Mouse (Mus musculus): ENCODE measurements at regions not wholly inside any gene's neighbourhood (a gene's known extent, or its start where the extent isn't known, plus 50 kb on each side); places are given as distances from the start of the nearest gene placed in this dataset.
"Not testable (repeated sequence)": the region's sequence is repeated elsewhere in the genome, so short reads cannot be mapped to it uniquely, and the experiment has no call there.

DNA sequence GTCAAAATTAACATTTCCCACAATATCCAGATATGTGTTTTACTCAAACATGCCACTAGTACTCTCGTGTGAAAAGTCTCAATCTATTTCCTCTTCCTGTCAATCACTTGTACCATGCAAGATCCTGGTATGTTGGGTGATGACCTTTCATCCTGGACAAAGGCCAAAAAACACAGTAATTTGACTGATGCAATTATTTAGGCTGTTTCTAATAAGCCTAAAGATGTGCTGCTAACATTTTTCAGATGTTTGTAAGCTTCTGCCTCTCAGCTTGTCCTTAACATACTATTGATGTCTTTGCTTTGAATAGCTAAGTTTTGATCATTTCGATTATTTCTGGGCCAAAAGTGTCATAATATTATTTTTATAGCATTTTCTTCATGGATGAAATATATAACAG is 418.4 kb upstream of the Arrdc4 start:
- CTCF ChIA-PET = no interaction called here
- no peak for DNase-seq (ENCODE audit: low read depth, low spot score)
- ATAC-seq = no peak
- POLR2A ChIA-PET = no interaction called here
- H3K27me3 ChIP-seq = no peaks in the 10 kb centered on the region
- in situ Hi-C loops (cut with MboI; ENCODE audit: low pct_unique_long_range_greater_than_20kb) = no loop called here
- TF ChIP-seq CTCF (IDR thresholded peaks at IDR 0.05) = no peak

- DNase-seq (ENCODE audit: low read depth, low spot score) (no peak), ATAC-seq (no peak)
- in situ Hi-C loops (cut with MboI; ENCODE audit: low pct_unique_long_range_greater_than_20kb) = no loop called here
- no peak for TF ChIP-seq CTCF (IDR thresholded peaks at IDR 0.05)
- no peaks in the 10 kb centered on the region for H3K27me3 ChIP-seq
- CTCF ChIA-PET = no interaction called here
- POLR2A ChIA-PET = no interaction called here
These were observed 412.9 kb upstream of the Arrdc4 start for GRCm38 (mm10) chr7:69161916-69162315.

- ATAC-seq = no peak
- no peak for TF ChIP-seq CTCF (IDR thresholded peaks at IDR 0.05)
- CTCF ChIA-PET = no interaction called here
- POLR2A ChIA-PET = no interaction called here
- in situ Hi-C loops (cut with MboI; ENCODE audit: low pct_unique_long_range_greater_than_20kb) = no loop called here
- DNase-seq (ENCODE audit: low read depth, low spot score) = no peak
- no peaks in the 10 kb centered on the region for H3K27me3 ChIP-seq
These were observed 393.3 kb upstream of the Arrdc4 start for GRCm38 (mm10) chr7:69142351-69142750.

GRCm38 (mm10) chr7:69133441-69133840 is 384.4 kb upstream of the Arrdc4 start:
- in situ Hi-C loops (cut with MboI; ENCODE audit: low pct_unique_long_range_greater_than_20kb) = no loop called here
- ChIA-PET CTCF (no interaction called here), POLR2A (no interaction called here)
- no peak for DNase-seq (ENCODE audit: low read depth, low spot score)
- no peaks in the 10 kb centered on the region for H3K27me3 ChIP-seq
- no peak for TF ChIP-seq CTCF (IDR thresholded peaks at IDR 0.05)
- no peak for ATAC-seq

GRCm38 (mm10) chr7:69101770-69102169 is 352.7 kb upstream of the Arrdc4 start:
- in situ Hi-C loops (cut with MboI; ENCODE audit: low pct_unique_long_range_greater_than_20kb); POLR2A ChIA-PET; DNase-seq (ENCODE audit: low read depth, low spot score); H3K27me3 ChIP-seq; ATAC-seq; CTCF ChIA-PET: not testable (repeated sequence)

DNA sequence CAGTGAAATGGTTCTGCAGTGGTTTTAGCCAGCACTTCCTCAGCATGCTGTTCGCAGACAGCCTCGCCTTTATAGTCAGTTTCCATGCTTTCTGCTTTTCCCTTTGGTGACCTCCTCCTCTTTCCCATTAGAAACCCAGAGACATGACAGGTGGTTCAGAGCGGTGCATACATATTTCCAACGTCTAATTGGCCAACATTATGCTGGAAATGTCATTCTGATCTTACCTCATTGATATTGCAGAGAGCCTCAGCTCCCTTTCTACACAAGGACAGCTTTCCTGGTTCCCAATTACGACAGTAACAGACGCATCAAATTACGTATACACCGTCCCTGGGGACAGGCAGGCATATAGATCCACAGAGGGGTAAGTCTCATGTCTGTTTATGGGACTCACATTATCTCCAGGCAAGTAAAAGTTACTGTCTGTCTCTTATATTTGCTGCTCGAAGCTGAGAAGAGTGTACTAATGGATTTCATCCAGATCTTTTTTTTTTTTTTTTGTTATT is 348.6 kb upstream of the Arrdc4 start:
- H3K27me3 ChIP-seq = no peaks in the 10 kb centered on the region
- ChIA-PET CTCF (interaction anchor here (0.7 kb wide), 1 partner anchor 22 kb away, joined by 3 read pairs; no protein-coding TSS in a partner anchor), POLR2A (no interaction called here)
- TF ChIP-seq CTCF (IDR thresholded peaks at IDR 0.05) = no peak
- ATAC-seq (no peak), DNase-seq (ENCODE audit: low read depth, low spot score) (no peak)
- in situ Hi-C loops (cut with MboI; ENCODE audit: low pct_unique_long_range_greater_than_20kb) = no loop called here

GRCm38 (mm10) chr7:69074780-69075179 is 325.7 kb upstream of the Arrdc4 start:
- no peak for TF ChIP-seq CTCF (IDR thresholded peaks at IDR 0.05)
- ChIA-PET POLR2A (no interaction called here), CTCF (interaction anchor here (1.2 to 1.7 kb wide), 2 partner anchors 21 to 52 kb away, joined by 3 read pairs; no protein-coding TSS in a partner anchor)
- ATAC-seq (no peak), DNase-seq (ENCODE audit: low read depth, low spot score) (no peak)
- in situ Hi-C loops (cut with MboI; ENCODE audit: low pct_unique_long_range_greater_than_20kb) = no loop called here
- no peaks in the 10 kb centered on the region for H3K27me3 ChIP-seq

- ATAC-seq = no peak
These were observed 314.0 kb upstream of the Arrdc4 start for GRCm38 (mm10) chr7:69062994-69063393.

DNA sequence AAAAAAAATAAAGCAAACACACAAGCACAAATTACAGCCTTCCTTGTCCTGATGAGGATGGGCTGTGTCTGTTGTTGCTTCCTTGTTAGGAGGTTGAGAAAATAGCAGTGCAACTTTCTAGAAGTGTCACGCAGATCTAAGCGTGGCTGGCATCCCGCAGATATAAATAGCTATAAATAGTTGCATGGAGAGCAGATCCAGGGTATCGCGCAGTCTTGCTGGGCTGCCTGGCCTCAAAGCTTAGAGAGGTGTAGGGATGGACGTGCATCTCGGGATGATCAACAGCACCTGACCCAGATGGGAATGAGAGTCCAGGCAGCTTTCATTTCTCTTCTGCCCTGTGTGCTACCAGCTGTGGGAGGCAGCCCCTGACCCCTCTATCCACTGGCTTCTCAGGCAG is 313.5 kb upstream of the Arrdc4 start:
- in situ Hi-C loops (cut with MboI; ENCODE audit: low pct_unique_long_range_greater_than_20kb) = no loop called here
- TF ChIP-seq CTCF (IDR thresholded peaks at IDR 0.05) = no peak
- ATAC-seq = no peak
- ChIA-PET CTCF (no interaction called here), POLR2A (no interaction called here)
- no peak for DNase-seq (ENCODE audit: low read depth, low spot score)
- H3K27me3 ChIP-seq = no peaks in the 10 kb centered on the region

More at GRCm38 (mm10) chr7:69062994-69063393, 314.0 kb upstream of the Arrdc4 start:
- POLR2A ChIA-PET = no interaction called here
- in situ Hi-C loops (cut with MboI; ENCODE audit: low pct_unique_long_range_greater_than_20kb) = no loop called here
- H3K27me3 ChIP-seq = no peaks in the 10 kb centered on the region
- CTCF ChIA-PET = no interaction called here
- no peak for DNase-seq (ENCODE audit: low read depth, low spot score)
- TF ChIP-seq CTCF (IDR thresholded peaks at IDR 0.05) = no peak

GRCm38 (mm10) chr7:69062094-69062493 is 313.1 kb upstream of the Arrdc4 start:
- ChIA-PET CTCF (no interaction called here), POLR2A (no interaction called here)
- no peak for DNase-seq (ENCODE audit: low read depth, low spot score)
- ATAC-seq = no peak
- no peak for TF ChIP-seq CTCF (IDR thresholded peaks at IDR 0.05)
- no peaks in the 10 kb centered on the region for H3K27me3 ChIP-seq
- in situ Hi-C loops (cut with MboI; ENCODE audit: low pct_unique_long_range_greater_than_20kb) = no loop called here

DNA sequence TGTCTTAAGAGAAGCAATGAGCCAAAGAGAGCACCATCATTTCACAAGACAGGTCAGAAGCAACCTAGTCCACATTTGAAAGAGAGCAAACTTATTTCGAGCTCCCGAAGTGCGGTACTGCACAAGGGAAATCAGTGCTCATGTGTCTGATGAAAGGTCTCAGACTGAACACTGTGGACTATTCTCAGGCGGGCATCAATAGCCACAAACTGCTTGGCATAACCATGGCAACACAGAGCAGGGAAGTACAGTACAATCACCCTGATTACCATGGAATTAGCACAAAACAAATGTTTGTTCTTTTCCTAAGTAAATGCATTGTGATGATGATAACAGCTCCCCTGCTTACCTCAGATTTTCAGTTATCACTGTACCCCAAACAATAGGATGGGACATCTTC is 312.2 kb upstream of the Arrdc4 start:
- in situ Hi-C loops (cut with MboI; ENCODE audit: low pct_unique_long_range_greater_than_20kb) = no loop called here
- TF ChIP-seq CTCF (IDR thresholded peaks at IDR 0.05) = no peak
- CTCF ChIA-PET = no interaction called here
- ATAC-seq (no peak), DNase-seq (ENCODE audit: low read depth, low spot score) (no peak)
- H3K27me3 ChIP-seq = no peaks in the 10 kb centered on the region
- POLR2A ChIA-PET = no interaction called here

- no peak for TF ChIP-seq CTCF (IDR thresholded peaks at IDR 0.05)
- ATAC-seq (no peak), DNase-seq (ENCODE audit: low read depth, low spot score) (no peak)
- in situ Hi-C loops (cut with MboI; ENCODE audit: low pct_unique_long_range_greater_than_20kb) = no loop called here
- peaks cover 14% of the 10 kb centered on the region for H3K27me3 ChIP-seq
- POLR2A ChIA-PET = no interaction called here
- CTCF ChIA-PET = no interaction called here
These were observed 267.5 kb upstream of the Arrdc4 start for GRCm38 (mm10) chr7:69016575-69016974.

Data from Patski (cell line).